Mouse (Mus musculus) liver, adult 2 months (tissue): ENCODE data around the gene Vasp. TPM values are rescaled to one million over a fixed set of nuclear protein-coding genes. Genes with fewer than 3 reads are reported as not detected.

Source experiments
- DNase-seq: peaks from one replicate; pipeline ENCODE4 v3.0.0-alpha.2; 2011; ENCODE audit warnings: low read depth, low spot score; ENCODE audit errors: extremely low read depth
- H3K27ac ChIP-seq: fragments of 200-500 bp; replicated peaks from 2 replicates; pipeline ENCODE4 v1.5.1; 2012; ENCODE audit warnings: low read depth, mild to moderate bottlenecking, control low read depth, inconsistent platforms, low read length; ENCODE audit not compliant: insufficient read depth
- H3K27me3 ChIP-seq: fragments of 200-500 bp; 2 replicates; pipeline ENCODE4 v1.6.1; 2012; ENCODE audit warnings: mild to moderate bottlenecking, moderate library complexity, low read length, inconsistent platforms; ENCODE audit not compliant: control insufficient read depth, insufficient read depth
- H3K36me3 ChIP-seq: fragments of 200-500 bp; 2 replicates; pipeline ENCODE4 v1.6.1; 2012; ENCODE audit warnings: low read length, inconsistent platforms; ENCODE audit not compliant: control insufficient read depth, insufficient read depth
- H3K4me1 ChIP-seq: fragments of 200-500 bp; 2 replicates; pipeline ENCODE4 v1.6.1; 2011; ENCODE audit warnings: low read length; ENCODE audit not compliant: control insufficient read depth, insufficient read depth
- H3K4me3 ChIP-seq: fragments of 200-500 bp; 2 replicates; pipeline ENCODE4 v1.5.1; 2011; ENCODE audit warnings: low read depth, mild to moderate bottlenecking, control low read depth, low read length, moderate library complexity; ENCODE audit not compliant: insufficient read depth
- H3K79me2 ChIP-seq: fragments of 200-500 bp; 2 replicates; pipeline ENCODE4 v1.6.1; 2012; ENCODE audit warnings: inconsistent platforms, mild to moderate bottlenecking, low read length, moderate library complexity; ENCODE audit not compliant: control insufficient read depth, insufficient read depth
- H3K9ac ChIP-seq: fragments of 200-500 bp; 2 replicates; pipeline ENCODE4 v1.6.1; 2012; ENCODE audit warnings: low read depth, mild to moderate bottlenecking, control low read depth, inconsistent platforms, low read length
- CTCF ChIP-seq: fragments of 200-500 bp; IDR thresholded peaks from 2 replicates; pipeline ENCODE4 v1.5.1; 2011; ENCODE audit warnings: low read depth, low read length, control low read depth
- POLR2A ChIP-seq: fragments of 200-500 bp; IDR thresholded peaks from 2 replicates; pipeline ENCODE4 v1.6.1; 2011; ENCODE audit warnings: low read length, control low read depth; ENCODE audit not compliant: insufficient read depth; ENCODE audit errors: extremely low read depth
- WGBS: fragments of 180-500 bp; shearing (Covaris S2); methylation state at CpG from one replicate; pipeline ENCODE4 v1.1.7; 2018; 5-methylcytosine and 5-hydroxymethylcytosine counted together
- polyA plus RNA-seq: library from polyadenylated mRNA; depleted of rRNA; stranded (reverse); fragments of >200 nt; gene quantifications from 2 replicates; pipeline ENCODE4 v1.2.3, GENCODE M21; 2012
- total RNA-seq: library from RNA; depleted of rRNA; stranded (reverse); fragments of >200 nt; gene quantifications from 2 replicates; pipeline ENCODE4 v1.2.3, GENCODE M21; 2014

The Vasp gene
- total and polyA plus RNA-seq, 2 experiments, result 6.3 to 37.1 TPM

DNA sequence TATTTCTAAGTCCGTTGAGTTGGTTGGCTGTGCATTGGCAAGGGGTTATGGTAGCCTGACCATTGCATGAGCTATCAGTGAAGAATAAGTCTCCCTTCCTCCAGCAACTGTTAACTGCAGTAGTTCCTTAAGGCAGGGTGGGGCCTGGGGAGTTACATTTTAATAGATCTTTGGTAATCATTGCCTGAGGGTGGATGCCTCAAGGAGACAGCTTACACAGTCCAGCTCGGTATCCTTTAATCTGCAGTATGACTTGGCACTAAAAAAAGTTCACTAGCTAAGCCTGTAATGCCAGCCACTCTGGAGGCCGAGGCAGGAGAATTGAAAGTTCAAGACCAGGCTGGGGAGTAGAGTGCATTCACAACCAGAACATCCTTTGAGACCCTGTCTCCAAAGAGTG is 39.8 kb downstream of the Vasp start:
- Histone ChIP-seq H3K79me2 (peaks cover 19% of the 10 kb centered on the region; the same call in 1 of the 2 replicates), H3K27me3 (no peaks in the 10 kb centered on the region), H3K9ac (no peak overlapping the region), H3K4me1 (peaks cover 53% of the 10 kb centered on the region), H3K36me3 (no peaks in the 10 kb centered on the region), H3K27ac (peak overlapping the region; percentile 96), H3K4me3 (no peak overlapping the region)
- WGBS, result 45% methylated on average over 3 of the region's 3 CpGs
- no peak for TF ChIP-seq POLR2A
- TF ChIP-seq CTCF, result no peak
- peak; percentile 91 for DNase-seq

DNA sequence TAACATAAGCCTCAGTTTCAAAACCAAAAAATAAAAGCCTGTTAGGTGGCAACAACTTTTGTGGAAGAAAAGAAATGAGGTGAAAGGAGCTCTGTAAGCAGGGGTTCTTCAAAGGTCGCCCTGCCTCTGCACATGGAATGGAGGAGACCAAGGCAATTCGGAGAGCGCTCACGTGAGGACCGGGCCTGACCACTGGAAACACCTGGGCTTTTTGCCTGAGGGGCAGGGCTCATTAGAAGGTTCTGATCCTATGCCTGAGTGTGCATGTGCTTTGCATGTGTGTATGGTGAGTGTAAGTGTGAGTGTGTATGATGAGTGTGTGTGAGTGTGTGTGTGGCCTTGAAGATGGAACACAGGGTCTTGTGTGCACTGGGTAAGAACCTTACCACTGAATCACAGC is 40.7 kb downstream of the Vasp start:
- Histone ChIP-seq H3K4me3 (no peak overlapping the region), H3K27me3 (no peaks in the 10 kb centered on the region), H3K79me2 (peaks cover 19% of the 10 kb centered on the region; the same call in 1 of the 2 replicates), H3K9ac (no peak overlapping the region), H3K36me3 (no peaks in the 10 kb centered on the region), H3K4me1 (peaks cover 46% of the 10 kb centered on the region), H3K27ac (peak overlapping the region; percentile 96)
- DNase-seq, result peak; percentile 52
- no peak for TF ChIP-seq POLR2A
- TF ChIP-seq CTCF, result no peak
- WGBS, result 75% methylated on average over 5 of the region's 5 CpGs

DNA sequence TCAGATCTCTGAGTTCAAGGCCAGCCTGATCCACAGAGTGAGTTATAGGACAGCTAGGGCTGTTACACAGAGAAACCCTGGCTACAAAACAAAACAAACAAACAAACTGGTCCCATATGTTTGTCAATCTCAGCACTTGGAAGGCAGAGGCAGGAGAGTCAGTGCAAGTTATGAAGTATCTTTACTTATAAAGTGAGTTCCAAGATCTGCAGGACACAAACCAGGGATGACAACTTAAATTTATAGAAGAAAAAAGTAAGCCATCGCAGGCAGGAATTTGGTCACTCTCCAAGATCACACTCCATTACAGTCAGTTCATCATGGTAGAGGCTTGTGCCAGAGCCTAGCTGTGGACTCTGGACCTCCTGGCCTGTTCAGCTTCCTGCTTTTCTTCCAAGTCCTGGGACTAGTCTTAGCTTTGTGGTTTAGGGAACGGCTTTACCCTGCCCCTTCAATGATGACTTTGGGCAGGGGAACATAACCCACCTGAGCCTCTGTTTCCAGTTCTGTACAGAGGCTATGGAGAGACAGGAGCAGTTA is 41.5 kb downstream of the Vasp start:
- Histone ChIP-seq H3K4me1 (peaks cover 45% of the 10 kb centered on the region), H3K36me3 (no peaks in the 10 kb centered on the region), H3K79me2 (peaks cover 19% of the 10 kb centered on the region; the same call in 1 of the 2 replicates), H3K9ac (peak overlapping the region; percentile 43), H3K27ac (peak overlapping the region; percentile 96), H3K4me3 (no peak overlapping the region), H3K27me3 (no peaks in the 10 kb centered on the region)
- DNase-seq, result peak; percentile 92
- 21% methylated on average over 2 of the region's 2 CpGs for WGBS
- no peak for TF ChIP-seq CTCF
- no peak for TF ChIP-seq POLR2A

DNA sequence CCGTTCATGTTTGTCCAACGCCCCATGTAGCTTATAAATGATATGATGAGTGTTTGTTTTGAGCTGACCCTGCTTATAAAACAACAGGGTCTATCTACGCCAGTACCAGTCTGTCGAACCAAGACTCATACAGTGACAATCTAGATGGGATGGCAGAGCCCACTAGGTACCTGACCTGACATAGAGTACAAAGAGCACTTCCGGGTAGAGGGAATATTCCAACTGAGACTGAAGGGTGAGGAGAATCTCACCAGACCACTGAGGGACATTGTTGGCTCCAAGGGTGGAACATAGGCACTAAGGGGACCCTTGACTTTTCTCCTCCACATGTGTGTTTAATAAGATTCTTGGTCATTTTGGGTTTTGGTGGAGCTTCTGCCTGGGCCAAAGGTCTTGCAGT is 42.2 kb downstream of the Vasp start:
- WGBS, result 7% methylated on average over 5 of the region's 5 CpGs
- no peak for TF ChIP-seq POLR2A
- TF ChIP-seq CTCF, result no peak
- H3K4me1 ChIP-seq, result peaks cover 39% of the 10 kb centered on the region

DNA sequence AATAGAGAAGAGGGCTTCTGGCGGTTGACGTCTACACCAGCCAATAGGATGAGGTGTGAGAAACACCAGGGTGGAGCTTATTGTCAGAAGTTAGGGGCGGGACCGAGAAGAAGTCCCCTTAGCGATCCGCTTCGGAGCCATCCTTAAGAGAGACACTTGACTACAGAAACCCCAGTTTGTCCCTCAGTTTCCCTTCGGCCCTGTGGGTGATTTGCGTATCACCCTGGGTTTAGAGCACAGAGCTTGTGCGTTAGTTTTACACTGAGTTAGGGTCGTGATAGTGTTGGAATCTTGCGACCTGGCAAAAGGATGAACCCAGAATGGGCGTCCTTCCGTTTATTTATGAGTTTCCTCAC is 42.8 kb downstream of the Vasp start:
- no peak for DNase-seq
- Histone ChIP-seq H3K27me3 (no peaks in the 10 kb centered on the region), H3K4me1 (peaks cover 37% of the 10 kb centered on the region), H3K27ac (peak overlapping the region; percentile 96), H3K9ac (peak overlapping the region; percentile 86), H3K36me3 (no peaks in the 10 kb centered on the region), H3K79me2 (peaks cover 19% of the 10 kb centered on the region; the same call in 1 of the 2 replicates), H3K4me3 (peak overlapping the region; percentile 59)
- TF ChIP-seq POLR2A (peak; percentile 65; the same call in 1 of the 2 replicates), CTCF (no peak)
- WGBS, result 0% methylated on average over 14 of the region's 14 CpGs

More for the DNA sequence above, 42.2 kb downstream of the Vasp start:
- H3K79me2 ChIP-seq, result peaks cover 19% of the 10 kb centered on the region; the same call in 1 of the 2 replicates
- H3K4me3 ChIP-seq, result peak overlapping the region; percentile 59
- H3K36me3 ChIP-seq, result no peaks in the 10 kb centered on the region
- H3K9ac ChIP-seq, result peak overlapping the region; percentile 86
- peak overlapping the region; percentile 96 for H3K27ac ChIP-seq
- DNase-seq, result peak; percentile 59
- H3K27me3 ChIP-seq, result no peaks in the 10 kb centered on the region

DNA sequence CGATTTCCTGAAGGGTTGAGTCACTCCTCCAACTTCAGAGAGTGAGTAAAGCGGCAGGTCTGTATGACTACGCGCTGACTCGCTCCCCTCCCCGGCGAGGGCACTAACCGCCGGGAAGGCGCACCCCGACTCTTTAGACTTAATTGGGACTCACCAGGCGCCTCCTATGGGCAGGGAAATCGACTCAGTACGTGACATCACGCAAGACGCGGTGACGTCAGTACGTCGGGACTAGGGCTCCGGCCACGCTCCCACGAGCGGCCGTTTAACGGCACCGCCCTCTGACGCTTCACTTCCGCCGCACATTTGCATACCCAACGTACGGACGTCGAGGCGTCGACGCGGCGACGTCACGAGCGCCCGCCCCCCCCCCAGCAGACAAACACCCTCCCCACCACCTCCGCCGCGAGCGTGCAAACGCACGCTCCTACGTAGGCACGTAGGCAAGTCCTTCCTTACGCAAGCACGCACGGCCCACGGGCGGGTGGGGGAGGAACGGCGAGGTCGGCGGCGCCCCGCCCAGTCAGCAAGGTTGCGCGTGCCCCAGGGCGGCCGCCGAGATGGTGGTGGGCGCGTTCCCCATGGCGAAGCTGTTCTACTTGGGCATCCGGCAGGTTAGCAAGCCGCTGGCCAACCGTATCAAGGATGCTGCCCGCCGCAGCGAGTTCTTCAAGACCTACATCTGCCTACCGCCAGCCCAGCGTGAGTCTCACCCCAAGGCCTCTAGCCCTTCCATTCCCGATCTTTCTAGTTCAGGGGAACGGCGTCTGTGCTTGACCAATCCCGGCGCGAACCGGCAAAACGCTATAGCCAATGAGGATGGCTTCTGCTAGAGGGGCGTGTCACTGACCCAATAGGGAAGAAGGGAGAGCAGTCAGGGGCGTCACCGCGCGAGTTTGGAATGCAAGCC is 43.5 kb downstream of the Vasp start, which contains the start of gene Opa3:
Gene Opa3, plus strand, starts transcription at position 452 of the 910 bp plus-strand sequence.
- H3K27ac ChIP-seq, result peak within 1 kb of the TSS; percentile 96
- under 1% methylated on average over 91 of the region's 91 CpGs for WGBS
- peak within 1 kb of the TSS; percentile 71 for H3K4me3 ChIP-seq
- H3K36me3 ChIP-seq, result no peaks in the 10 kb centered on the region
- TF ChIP-seq CTCF (peak; percentile 52; the same call in 1 of the 2 replicates), POLR2A (peak; percentile 84)
- no peaks in the 10 kb centered on the region for H3K27me3 ChIP-seq
- peak within 1 kb of the TSS; percentile 86 for H3K9ac ChIP-seq
- DNase-seq, result peak; percentile 98
- peaks cover 18% of the 10 kb centered on the region; the same call in 1 of the 2 replicates for H3K79me2 ChIP-seq
- H3K4me1 ChIP-seq, result peaks cover 36% of the 10 kb centered on the region
